Mouse (Mus musculus) ovary, adult 2 months (tissue): ENCODE results near the gene Fahd1. TPM values are rescaled to one million over a fixed set of nuclear protein-coding genes. Genes with fewer than 3 reads are reported as not detected.

Experiments
- polyA plus RNA-seq: library from polyadenylated mRNA; depleted of rRNA; stranded (reverse); fragments of >200 nt; gene quantifications from 2 replicates; pipeline ENCODE4 v1.2.3, GENCODE M21; 2012; rRNA removed

The Fahd1 gene
- 16.7 and 17.3 TPM in 2 replicates for polyA plus RNA-seq

GRCm38 (mm10) chr17:24850065-24850772 is at the start of gene Fahd1:
Fahd1 (minus strand) TSS chr17:24850364.

GRCm38 (mm10) chr17:24896241-24896992 is 46.3 kb upstream of the Fahd1 start, which contains the start of gene Nme3:
Nme3 (plus strand) TSS chr17:24896500.

GRCm38 (mm10) chr17:24894995-24895547 is 44.9 kb upstream of the Fahd1 start, which contains the start of the genes Eme2 and Mrps34:
Eme2 (minus strand) TSS chr17:24895087.
Mrps34 (plus strand) TSS chr17:24895116.

GRCm38 (mm10) chr17:24886134-24886931 is 36.2 kb upstream of the Fahd1 start, which contains the start of the genes Nubp2 and Spsb3:
Nubp2 (minus strand) TSS chr17:24886349.
Spsb3 (plus strand) TSS chr17:24886643.

GRCm38 (mm10) chr17:24865776-24866175 is 15.6 kb upstream of the Fahd1 start, which contains the start of gene Igfals:
Igfals (plus strand) TSS chr17:24865997.

GRCm38 (mm10) chr17:24839842-24840241 is 10.3 kb downstream of the Fahd1 start, which contains the start of gene Hagh:
Hagh (plus strand) TSS chr17:24840143.

GRCm38 (mm10) chr17:24803952-24804951 is 45.9 kb downstream of the Fahd1 start, which contains the start of gene Meiob:
Meiob (plus strand) TSS chr17:24804289.

Other genes starting within 250 kb of the Fahd1 start
- 200 and 211 TPM in 2 replicates for gene Tsc2, start 217.7 kb downstream of the Fahd1 start, polyA plus RNA-seq
- gene Nthl1, start 217.7 kb downstream of the Fahd1 start, polyA plus RNA-seq = 33.4 and 40.4 TPM in 2 replicates
- 154 and 188 TPM in 2 replicates for gene Slc9a3r2, start 200.0 kb downstream of the Fahd1 start, polyA plus RNA-seq
- gene Npw, start 191.9 kb downstream of the Fahd1 start, polyA plus RNA-seq = 0.40 and 0.53 TPM in 2 replicates
- gene Zfp598, start 180.7 kb downstream of the Fahd1 start, polyA plus RNA-seq = 118 and 131 TPM in 2 replicates
- 1.6 and 1.7 TPM in 2 replicates for gene Syngr3, start 160.4 kb downstream of the Fahd1 start, polyA plus RNA-seq
- gene Gfer, start 154.2 kb downstream of the Fahd1 start, polyA plus RNA-seq = 40.5 and 66.7 TPM in 2 replicates
- gene Noxo1, start 154.1 kb downstream of the Fahd1 start, polyA plus RNA-seq = 19.1 and 19.6 TPM in 2 replicates
- gene Tbl3, start 142.7 kb downstream of the Fahd1 start, polyA plus RNA-seq = 105 and 112 TPM in 2 replicates
- 0.34 and 1.4 TPM in 2 replicates for gene Rnf151, start 132.3 kb downstream of the Fahd1 start, polyA plus RNA-seq
- gene Rps2, start 132.2 kb downstream of the Fahd1 start, polyA plus RNA-seq = 4,445 and 4,526 TPM in 2 replicates
- gene Ndufb10, start 125.9 kb downstream of the Fahd1 start, polyA plus RNA-seq = 198 and 335 TPM in 2 replicates
- not detected in 2 replicates for gene Rpl3l, start 122.5 kb downstream of the Fahd1 start, polyA plus RNA-seq
- gene Msrb1, start 113.7 kb downstream of the Fahd1 start, polyA plus RNA-seq = 42.7 and 55.4 TPM in 2 replicates
- 8.5 and 15.0 TPM in 2 replicates for gene Hs3st6, start 97.4 kb downstream of the Fahd1 start, polyA plus RNA-seq
- gene Meiob, start 46.1 kb downstream of the Fahd1 start, polyA plus RNA-seq = not detected in 2 replicates
- 105 and 136 TPM in 2 replicates for gene Hagh, start 10.2 kb downstream of the Fahd1 start, polyA plus RNA-seq
- 10.1 and 12.4 TPM in 2 replicates for gene Igfals, start 15.6 kb upstream of the Fahd1 start, polyA plus RNA-seq
- gene Nubp2, start 36.0 kb upstream of the Fahd1 start, polyA plus RNA-seq = 33.0 and 41.1 TPM in 2 replicates
- gene Spsb3, start 36.3 kb upstream of the Fahd1 start, polyA plus RNA-seq = 112 and 120 TPM in 2 replicates
- gene Eme2, start 44.7 kb upstream of the Fahd1 start, polyA plus RNA-seq = 51.8 and 56.8 TPM in 2 replicates
- gene Mrps34, start 44.8 kb upstream of the Fahd1 start, polyA plus RNA-seq = 278 and 448 TPM in 2 replicates
- 76.6 and 85.3 TPM in 2 replicates for gene Nme3, start 46.1 kb upstream of the Fahd1 start, polyA plus RNA-seq
- 180 and 186 TPM in 2 replicates for gene Mapk8ip3, start 86.6 kb upstream of the Fahd1 start, polyA plus RNA-seq
- 33.5 and 37.9 TPM in 2 replicates for gene Jpt2, start 110.3 kb upstream of the Fahd1 start, polyA plus RNA-seq
- gene Cramp1l, start 165.4 kb upstream of the Fahd1 start, polyA plus RNA-seq = 20.6 and 27.0 TPM in 2 replicates
- 32.8 and 38.8 TPM in 2 replicates for gene Ift140, start 165.7 kb upstream of the Fahd1 start, polyA plus RNA-seq
- 59.3 and 68.0 TPM in 2 replicates for gene Tmem204, start 233.2 kb upstream of the Fahd1 start, polyA plus RNA-seq